Mouse (Mus musculus): ENCODE measurements around the gene Nr1d1. TPM values are rescaled to one million over a fixed set of nuclear protein-coding genes. Genes with fewer than 3 reads are reported as not detected.
A peak's percentile ranks its signal among the peaks of the same experiment; 100 is the strongest.

Gene Nr1d1
- polyA plus RNA-seq, 1 experiment from 2014 or later = 8.9 TPM

- ATAC-seq = no peak
- DNase-seq (ENCODE audit: low spot score) = peak; percentile 43
- 18% methylated on average over 35 of the region's 39 CpGs for WGBS
- Histone ChIP-seq H3K4me2 (replicated peaks; ENCODE audit: low read depth, low read length) (peak overlapping the region; percentile 29), H3K36me3 (ENCODE audit: insufficient read depth, low read length) (peaks cover 16% of the 10 kb centered on the region; the same call in 1 of the 2 replicates), H3K9ac (replicated peaks; ENCODE audit: low read depth) (0 out of 2 replicates have a peak overlapping the region, but pooled peaks have one; percentile 3), H3K4me1 (ENCODE audit: insufficient read depth, low read depth, low read length) (peaks cover 26% of the 10 kb centered on the region), H3K4me3 (ENCODE audit: low read depth, low read length) (no peak overlapping the region), H3K9me3 (ENCODE audit: low read length) (no peaks in the 10 kb centered on the region), H3K27ac (ENCODE audit: low read length) (peak overlapping the region; percentile 52), H3K27me3 (replicated peaks; ENCODE audit: insufficient read depth, low read length) (no peaks in the 10 kb centered on the region)
- no peak for TF ChIP-seq EP300 (IDR thresholded peaks at IDR 0.05)
- TF ChIP-seq CTCF (IDR thresholded peaks at IDR 0.05) = no peak
Observed at GRCm38 (mm10) chr11:98768127-98769006, 6.8 kb downstream of the Nr1d1 start.

GRCm38 (mm10) chr11:98767713-98768112 is 7.4 kb downstream of the Nr1d1 start:
- peak; percentile 13 for DNase-seq (ENCODE audit: low spot score)
- no peak for TF ChIP-seq EP300 (IDR thresholded peaks at IDR 0.05)
- TF ChIP-seq CTCF (IDR thresholded peaks at IDR 0.05) = no peak
- no peak for ATAC-seq
- Histone ChIP-seq H3K36me3 (ENCODE audit: insufficient read depth, low read length) (peaks cover 16% of the 10 kb centered on the region; the same call in 1 of the 2 replicates), H3K4me2 (replicated peaks; ENCODE audit: low read depth, low read length) (peak overlapping the region; percentile 29; the same call in 1 of the 2 replicates), H3K9ac (replicated peaks; ENCODE audit: low read depth) (no peak overlapping the region), H3K27me3 (replicated peaks; ENCODE audit: insufficient read depth, low read length) (no peaks in the 10 kb centered on the region), H3K4me1 (ENCODE audit: insufficient read depth, low read depth, low read length) (peaks cover 23% of the 10 kb centered on the region), H3K4me3 (ENCODE audit: low read depth, low read length) (no peak overlapping the region), H3K27ac (ENCODE audit: low read length) (peak overlapping the region; percentile 52; the same call in 1 of the 2 replicates), H3K9me3 (ENCODE audit: low read length) (no peaks in the 10 kb centered on the region)
- 28% methylated on average over 4 of the region's 4 CpGs for WGBS

- Histone ChIP-seq H3K36me3 (ENCODE audit: insufficient read depth, low read length) (peaks cover 16% of the 10 kb centered on the region; the same call in 1 of the 2 replicates), H3K9ac (replicated peaks; ENCODE audit: low read depth) (no peak overlapping the region), H3K4me1 (ENCODE audit: insufficient read depth, low read depth, low read length) (peaks cover 23% of the 10 kb centered on the region), H3K4me3 (ENCODE audit: low read depth, low read length) (no peak overlapping the region), H3K9me3 (ENCODE audit: low read length) (no peaks in the 10 kb centered on the region), H3K27me3 (replicated peaks; ENCODE audit: insufficient read depth, low read length) (no peaks in the 10 kb centered on the region), H3K27ac (ENCODE audit: low read length) (no peak overlapping the region), H3K4me2 (replicated peaks; ENCODE audit: low read depth, low read length) (no peak overlapping the region)
- no peak for TF ChIP-seq EP300 (IDR thresholded peaks at IDR 0.05)
- no peak for TF ChIP-seq CTCF (IDR thresholded peaks at IDR 0.05)
- WGBS = 29% methylated on average over 9 of the region's 9 CpGs
- DNase-seq (ENCODE audit: low spot score) (peak; percentile 74), ATAC-seq (no peak)
Observed at GRCm38 (mm10) chr11:98767276-98767675, 7.9 kb downstream of the Nr1d1 start.

GRCm38 (mm10) chr11:98766816-98767215 is 8.3 kb downstream of the Nr1d1 start:
- Histone ChIP-seq H3K9me3 (ENCODE audit: low read length) (no peaks in the 10 kb centered on the region), H3K27ac (ENCODE audit: low read length) (no peak overlapping the region; the same call in 1 of the 2 replicates), H3K4me2 (replicated peaks; ENCODE audit: low read depth, low read length) (no peak overlapping the region), H3K9ac (replicated peaks; ENCODE audit: low read depth) (no peak overlapping the region), H3K4me3 (ENCODE audit: low read depth, low read length) (no peak overlapping the region), H3K36me3 (ENCODE audit: insufficient read depth, low read length) (peaks cover 16% of the 10 kb centered on the region; the same call in 1 of the 2 replicates), H3K4me1 (ENCODE audit: insufficient read depth, low read depth, low read length) (peaks cover 23% of the 10 kb centered on the region), H3K27me3 (replicated peaks; ENCODE audit: insufficient read depth, low read length) (no peaks in the 10 kb centered on the region)
- WGBS = 24% methylated on average over 4 of the region's 5 CpGs
- 0 out of 2 replicates have a peak, but pooled peaks have one; percentile 19 for ATAC-seq
- DNase-seq (ENCODE audit: low spot score) = peak; percentile 57
- no peak for TF ChIP-seq EP300 (IDR thresholded peaks at IDR 0.05)
- TF ChIP-seq CTCF (IDR thresholded peaks at IDR 0.05) = no peak

GRCm38 (mm10) chr11:98766346-98766745 is 8.8 kb downstream of the Nr1d1 start:
- no peak overlapping the region; the same call in 1 of the 2 replicates for H3K27ac ChIP-seq (ENCODE audit: low read length)
- no peak for TF ChIP-seq CTCF (IDR thresholded peaks at IDR 0.05)
- TF ChIP-seq EP300 (IDR thresholded peaks at IDR 0.05) = no peak
- ATAC-seq = no peak
- no peak overlapping the region for H3K4me2 ChIP-seq (replicated peaks; ENCODE audit: low read depth, low read length)
- H3K4me3 ChIP-seq (ENCODE audit: low read depth, low read length) = no peak overlapping the region
- peaks cover 23% of the 10 kb centered on the region for H3K4me1 ChIP-seq (ENCODE audit: insufficient read depth, low read depth, low read length)
- no peaks in the 10 kb centered on the region for H3K9me3 ChIP-seq (ENCODE audit: low read length)
- DNase-seq (ENCODE audit: low spot score) = no peak
- 62% methylated on average over 1 of the region's 2 CpGs for WGBS
- no peaks in the 10 kb centered on the region for H3K27me3 ChIP-seq (replicated peaks; ENCODE audit: insufficient read depth, low read length)
- H3K9ac ChIP-seq (replicated peaks; ENCODE audit: low read depth) = no peak overlapping the region
- H3K36me3 ChIP-seq (ENCODE audit: insufficient read depth, low read length) = peaks cover 19% of the 10 kb centered on the region; the same call in 1 of the 2 replicates
